In genomic region chr1:156263352-156263751, GRCm38 (mm10) we compare ENCODE assay signal across 9 mouse cellular contexts. TPM values are rescaled to one million over a fixed set of nuclear protein-coding genes. Genes with fewer than 3 reads are reported as not detected.
DNase-seq lines count a peak whose midpoint lies in the region; ATAC-seq and TF ChIP-seq lines count a peak whose summit lies in the region.
"Had no signal": no experiment of that assay in that cellular context is flagged by ENCODE, and none has a peak within 500 bp of the region (broad histone marks: within the 10 kb centered on the region; RNA-seq: fewer than 3 reads in every experiment).

No protein-coding gene starts in this region.

- H3K4me2 ChIP-seq in midbrain, embryonic 14.5 days (ENCODE audit: low read length), result no peak overlapping the region
- H3K4me2 ChIP-seq in midbrain, embryonic 16.5 days (ENCODE audit: low read length), result no peak overlapping the region
- H3K4me2 ChIP-seq in kidney, embryonic 15.5 days, result no peak overlapping the region
- no peak overlapping the region for H3K4me2 ChIP-seq in liver, embryonic 13.5 days
- H3K4me2 ChIP-seq: neural tube, embryonic 12.5 days had no signal

- H3K27me3 ChIP-seq in midbrain, embryonic 14.5 days (ENCODE audit: control insufficient read depth, insufficient read depth, low read length), result no peaks in the 10 kb centered on the region
- H3K27me3 ChIP-seq in midbrain, embryonic 16.5 days (ENCODE audit: control insufficient read depth, insufficient read depth, low read depth, low read length), result no peaks in the 10 kb centered on the region
- H3K27me3 ChIP-seq in embryonic facial prominence, embryonic 10.5 days (replicated peaks; ENCODE audit: low read depth, poor library complexity, severe bottlenecking), result no peaks in the 10 kb centered on the region
- H3K27me3 ChIP-seq in kidney, embryonic 15.5 days, result peaks cover 6% of the 10 kb centered on the region; the same call in 1 of the 2 replicates
- no peaks in the 10 kb centered on the region; the same call in 1 of the 2 replicates for H3K27me3 ChIP-seq in liver, embryonic 13.5 days
- H3K27me3 ChIP-seq: neural tube, embryonic 12.5 days had no signal

- WGBS in midbrain, embryonic 14.5 days, result 53% methylated on average over 2 of the region's 2 CpGs
- 49% methylated on average over 2 of the region's 2 CpGs for WGBS in midbrain, embryonic 16.5 days
- 52% methylated on average over 2 of the region's 2 CpGs for WGBS in bone marrow, adult 2 months
- WGBS in embryonic facial prominence, embryonic 10.5 days, result 52% methylated on average over 2 of the region's 2 CpGs
- 50% methylated on average over 2 of the region's 2 CpGs for WGBS in kidney, embryonic 15.5 days
- WGBS in liver, embryonic 13.5 days (ENCODE audit: insufficient replicate concordance), result 59% methylated on average over 2 of the region's 2 CpGs

- no peaks in the 10 kb centered on the region for H3K36me3 ChIP-seq in midbrain, embryonic 14.5 days (ENCODE audit: control insufficient read depth, insufficient read depth, low read length)
- no peaks in the 10 kb centered on the region for H3K36me3 ChIP-seq in midbrain, embryonic 16.5 days (ENCODE audit: control insufficient read depth, insufficient read depth, low read length)
- H3K36me3 ChIP-seq in embryonic facial prominence, embryonic 10.5 days (replicated peaks), result no peaks in the 10 kb centered on the region
- H3K36me3 ChIP-seq in kidney, embryonic 15.5 days, result no peaks in the 10 kb centered on the region
- no peaks in the 10 kb centered on the region for H3K36me3 ChIP-seq in liver, embryonic 13.5 days
- H3K36me3 ChIP-seq: neural tube, embryonic 12.5 days had no signal

- no peaks in the 10 kb centered on the region for H3K9me3 ChIP-seq in midbrain, embryonic 14.5 days (ENCODE audit: control insufficient read depth, low read length)
- H3K9me3 ChIP-seq in midbrain, embryonic 16.5 days (replicated peaks; ENCODE audit: control insufficient read depth, low read length, poor library complexity, severe bottlenecking), result no peaks in the 10 kb centered on the region
- H3K9me3 ChIP-seq in embryonic facial prominence, embryonic 10.5 days, result no peaks in the 10 kb centered on the region
- no peaks in the 10 kb centered on the region for H3K9me3 ChIP-seq in kidney, embryonic 15.5 days (replicated peaks)
- H3K9me3 ChIP-seq in liver, embryonic 13.5 days (replicated peaks), result no peaks in the 10 kb centered on the region
- H3K9me3 ChIP-seq: neural tube, embryonic 12.5 days had no signal

- ATAC-seq in midbrain, embryonic 14.5 days (ENCODE audit: low FRiP score, low TSS enrichment), result no peak
- no peak for ATAC-seq in midbrain, embryonic 16.5 days
- 0 out of 2 replicates have a peak, but pooled peaks have one; percentile 43 for ATAC-seq in kidney, embryonic 15.5 days (replicated peaks; ENCODE audit: low FRiP score)
- no peak for ATAC-seq in liver, embryonic 13.5 days (ENCODE audit: low read depth)
- no peak for ATAC-seq in inflammation-experienced regulatory T-cells, adult 6 months

- no peak overlapping the region for H3K27ac ChIP-seq in midbrain, embryonic 14.5 days (replicated peaks; ENCODE audit: low read depth, low read length)
- H3K27ac ChIP-seq in midbrain, embryonic 16.5 days (ENCODE audit: low read length), result no peak overlapping the region
- H3K27ac ChIP-seq in bone marrow, adult 2 months (ENCODE audit: control insufficient read depth, insufficient read depth, low read depth, low read length, poor library complexity), result no peak overlapping the region
- no peak overlapping the region for H3K27ac ChIP-seq in embryonic facial prominence, embryonic 10.5 days (replicated peaks)
- H3K27ac ChIP-seq in kidney, embryonic 15.5 days, result no peak overlapping the region
- H3K27ac ChIP-seq in liver, embryonic 13.5 days, result no peak overlapping the region
- H3K27ac ChIP-seq: neural tube, embryonic 12.5 days had no signal

- H3K4me3 ChIP-seq in midbrain, embryonic 14.5 days (replicated peaks; ENCODE audit: low read depth, low read length), result no peak overlapping the region
- H3K4me3 ChIP-seq in midbrain, embryonic 16.5 days (ENCODE audit: low read depth, low read length), result no peak overlapping the region
- no peak overlapping the region for H3K4me3 ChIP-seq in bone marrow, adult 2 months (replicated peaks; ENCODE audit: control insufficient read depth, low read depth, low read length)
- H3K4me3 ChIP-seq in embryonic facial prominence, embryonic 10.5 days, result no peak overlapping the region
- no peak overlapping the region for H3K4me3 ChIP-seq in kidney, embryonic 15.5 days (replicated peaks)
- no peak overlapping the region for H3K4me3 ChIP-seq in liver, embryonic 13.5 days (replicated peaks)
- H3K4me3 ChIP-seq: neural tube, embryonic 12.5 days had no signal

- no peaks in the 10 kb centered on the region for H3K4me1 ChIP-seq in midbrain, embryonic 14.5 days (ENCODE audit: control insufficient read depth, insufficient read depth, low read length)
- H3K4me1 ChIP-seq in midbrain, embryonic 16.5 days (ENCODE audit: control insufficient read depth, insufficient read depth, low read length), result no peaks in the 10 kb centered on the region
- no peaks in the 10 kb centered on the region for H3K4me1 ChIP-seq in bone marrow, adult 2 months (ENCODE audit: control insufficient read depth, insufficient read depth, low read length)
- no peaks in the 10 kb centered on the region for H3K4me1 ChIP-seq in embryonic facial prominence, embryonic 10.5 days
- no peaks in the 10 kb centered on the region for H3K4me1 ChIP-seq in kidney, embryonic 15.5 days
- H3K4me1 ChIP-seq in liver, embryonic 13.5 days (replicated peaks), result no peaks in the 10 kb centered on the region
- H3K4me1 ChIP-seq: neural tube, embryonic 12.5 days had no signal

- no peak overlapping the region for H3K9ac ChIP-seq in midbrain, embryonic 14.5 days (replicated peaks; ENCODE audit: low read length)
- H3K9ac ChIP-seq in midbrain, embryonic 16.5 days (ENCODE audit: low read depth, low read length), result no peak overlapping the region
- no peak overlapping the region for H3K9ac ChIP-seq in kidney, embryonic 15.5 days
- no peak overlapping the region for H3K9ac ChIP-seq in liver, embryonic 13.5 days
- H3K9ac ChIP-seq: neural tube, embryonic 12.5 days had no signal

- DNase-seq in midbrain, embryonic 14.5 days, result peak; percentile 80
- peak; percentile 74 for DNase-seq in embryonic facial prominence, embryonic 10.5 days (ENCODE audit: low spot score)
- peak; percentile 33 for DNase-seq in liver, embryonic 13.5 days
- DNase-seq in right cerebral cortex, adult 2 months (ENCODE audit: low spot score in 2 of 2), result peak; percentile 69 to 75

- TF ChIP-seq CTCF in bone marrow, adult 2 months (IDR thresholded peaks at IDR 0.05; ENCODE audit: control insufficient read depth, insufficient read depth, low read length), result peak; percentile 71

- TF ChIP-seq POLR2A in bone marrow, adult 2 months (IDR thresholded peaks at IDR 0.05; ENCODE audit: borderline replicate concordance, control insufficient read depth, low read depth, low read length), result no peak

RNA-seq across cellular contexts. Expression of gene Tdrd5, which starts 40.1 kb away (rescaled TPM):
- polyA plus RNA-seq in midbrain, embryonic 14.5 days (2014; fragmentation: Nextera tagmentation; extraction: Ambion mirVana), result 0.80 and 1.7 TPM in 2 replicates
- 0.96 and 1.0 TPM in 2 replicates for polyA plus RNA-seq in midbrain, embryonic 16.5 days (2015; fragmentation: Nextera tagmentation; extraction: Ambion mirVana)
- polyA plus RNA-seq in bone marrow, adult 2 months (2011; ENCODE audit: insufficient read depth, insufficient read length, low replicate concordance, missing spikeins), result not detected in 2 replicates
- 0.07 and 0.24 TPM in 2 replicates for polyA plus RNA-seq in embryonic facial prominence, embryonic 10.5 days (2016; fragmentation: Nextera tagmentation; extraction: Ambion mirVana)
- polyA plus RNA-seq in kidney, embryonic 15.5 days (2015; fragmentation: Nextera tagmentation; extraction: Ambion mirVana), result 2.8 and 2.9 TPM in 2 replicates
- polyA plus RNA-seq in liver, embryonic 13.5 days (2015; fragmentation: Nextera tagmentation; extraction: Ambion mirVana), result 0.07 TPM in 2 replicates
- polyA plus RNA-seq in inflammation-experienced regulatory T-cells, adult 6 months (2017; shearing (Covaris generic)), result not detected

RNA-seq across cellular contexts. Expression of gene Nphs2, which starts 47.2 kb away (rescaled TPM):
- polyA plus RNA-seq in midbrain, embryonic 14.5 days (2014; fragmentation: Nextera tagmentation; extraction: Ambion mirVana), result 0.13 TPM in 1 of 2 replicates, not detected in the other
- polyA plus RNA-seq in midbrain, embryonic 16.5 days (2015; fragmentation: Nextera tagmentation; extraction: Ambion mirVana), result 0.68 and 0.70 TPM in 2 replicates
- not detected in 2 replicates for polyA plus RNA-seq in bone marrow, adult 2 months (2011; ENCODE audit: insufficient read depth, insufficient read length, low replicate concordance, missing spikeins)
- polyA plus RNA-seq in embryonic facial prominence, embryonic 10.5 days (2016; fragmentation: Nextera tagmentation; extraction: Ambion mirVana), result not detected in 2 replicates
- polyA plus RNA-seq in kidney, embryonic 15.5 days (2015; fragmentation: Nextera tagmentation; extraction: Ambion mirVana), result 31.1 and 33.6 TPM in 2 replicates
- not detected in 2 replicates for polyA plus RNA-seq in liver, embryonic 13.5 days (2015; fragmentation: Nextera tagmentation; extraction: Ambion mirVana)
- polyA plus RNA-seq in inflammation-experienced regulatory T-cells, adult 6 months (2017; shearing (Covaris generic)), result not detected
- polyA plus RNA-seq: neural tube, embryonic 12.5 days had no signal

RNA-seq across cellular contexts. Expression of gene Fam163a, which starts 58.5 kb away (rescaled TPM):
- 4.7 and 7.4 TPM in 2 replicates for polyA plus RNA-seq in midbrain, embryonic 14.5 days (2014; fragmentation: Nextera tagmentation; extraction: Ambion mirVana)
- 5.7 and 5.9 TPM in 2 replicates for polyA plus RNA-seq in midbrain, embryonic 16.5 days (2015; fragmentation: Nextera tagmentation; extraction: Ambion mirVana)
- not detected in 2 replicates for polyA plus RNA-seq in bone marrow, adult 2 months (2011; ENCODE audit: insufficient read depth, insufficient read length, low replicate concordance, missing spikeins)
- polyA plus RNA-seq in embryonic facial prominence, embryonic 10.5 days (2016; fragmentation: Nextera tagmentation; extraction: Ambion mirVana), result 1.6 and 2.5 TPM in 2 replicates
- 0.91 and 1.5 TPM in 2 replicates for polyA plus RNA-seq in kidney, embryonic 15.5 days (2015; fragmentation: Nextera tagmentation; extraction: Ambion mirVana)
- polyA plus RNA-seq in liver, embryonic 13.5 days (2015; fragmentation: Nextera tagmentation; extraction: Ambion mirVana), result 0.06 TPM in 2 replicates
- polyA plus RNA-seq in inflammation-experienced regulatory T-cells, adult 6 months (2017; shearing (Covaris generic)), result not detected

Comparison
In these comparisons a context has a peak if more than half of its experiments do, and no peak if none do; other contexts are left out.
1. RNA of gene Nphs2, which starts 47.2 kb away (polyA plus RNA-seq): 31.1 to 33.6 TPM in kidney, embryonic 15.5 days; 0.68 to 0.70 TPM in midbrain, embryonic 16.5 days, 0.13 TPM in midbrain, embryonic 14.5 days, not detected in liver, embryonic 13.5 days, not detected in bone marrow, adult 2 months, not detected in embryonic facial prominence, embryonic 10.5 days and not detected in inflammation-experienced regulatory T-cells, adult 6 months; every median in the first group is over 10 times any median in the second.
2. Peak in every context shown above with its lines, with median percentiles within 50 percentile points of each other: DNase-seq.